Mouse (Mus musculus) limb, embryonic 11.5 days (tissue): ENCODE measurements around the gene Zfp687. TPM values are rescaled to one million over a fixed set of nuclear protein-coding genes. Genes with fewer than 3 reads are reported as not detected.

ENCODE experiments used
- ATAC-seq: fragments of 200-750 bp; cut with Nextera tagmentation; 2 replicates; pipeline ENCODE4 v1.8.0; 2017; ENCODE audit warnings: low read depth; ENCODE audit not compliant: insufficient number of reproducible peaks, low FRiP score, low TSS enrichment
- DNase-seq: peaks from one replicate; pipeline ENCODE4 v3.0.0-alpha.2; 2015; ENCODE audit warnings: low spot score
- H3K27ac ChIP-seq: fragments of 300-500 bp; sonication (generic); replicated peaks from 2 replicates; pipeline ENCODE4 v1.5.1; 2014; ENCODE audit warnings: low read depth, mild to moderate bottlenecking, low read length
- H3K27me3 ChIP-seq: fragments of 300-500 bp; sonication (generic); 2 replicates; pipeline ENCODE4 v1.6.1; 2014; ENCODE audit warnings: mild to moderate bottlenecking, low read length, mixed read lengths; ENCODE audit not compliant: control insufficient read depth, insufficient read depth
- H3K36me3 ChIP-seq: fragments of 300-500 bp; sonication (generic); 2 replicates; pipeline ENCODE4 v1.6.1; 2014; ENCODE audit warnings: mild to moderate bottlenecking, low read length, moderate library complexity, mixed read lengths; ENCODE audit not compliant: control insufficient read depth, insufficient read depth
- H3K4me1 ChIP-seq: fragments of 300-500 bp; sonication (generic); 2 replicates; pipeline ENCODE4 v1.6.1; 2014; ENCODE audit warnings: low read length, mixed read lengths; ENCODE audit not compliant: control insufficient read depth, insufficient read depth
- H3K4me2 ChIP-seq: fragments of 300-500 bp; sonication (generic); 2 replicates; pipeline ENCODE4 v1.6.1; 2014; ENCODE audit warnings: low read depth, mild to moderate bottlenecking, moderate library complexity; ENCODE audit not compliant: severe bottlenecking
- H3K4me3 ChIP-seq: fragments of 300-500 bp; sonication (generic); 2 replicates; pipeline ENCODE4 v1.5.1; 2014; ENCODE audit warnings: low read depth, low read length
- H3K9ac ChIP-seq: fragments of 300-500 bp; sonication (generic); 2 replicates; pipeline ENCODE4 v1.6.1; 2014; ENCODE audit warnings: mild to moderate bottlenecking, low read length
- H3K9me3 ChIP-seq: fragments of 300-500 bp; sonication (generic); 2 replicates; pipeline ENCODE4 v1.6.1; 2016; ENCODE audit warnings: low read length; ENCODE audit not compliant: control insufficient read depth
- WGBS: fragments of 180-500 bp; shearing (Covaris S2); extraction: QIAGEN DNeasy Blood & Tissue Kit; methylation state at CpG from one replicate; pipeline ENCODE4 v1.1.7; 2014; 5-methylcytosine and 5-hydroxymethylcytosine counted together
- polyA plus RNA-seq: library from polyadenylated mRNA; unstranded; fragments of >200 nt; fragmentation: Nextera tagmentation; extraction: Ambion mirVana; gene quantifications from 2 replicates; pipeline ENCODE4 v1.2.1, GENCODE M21; 2014

Gene Zfp687
- polyA plus RNA-seq, 1 experiment from 2014 or later: 28.5 TPM

DNA sequence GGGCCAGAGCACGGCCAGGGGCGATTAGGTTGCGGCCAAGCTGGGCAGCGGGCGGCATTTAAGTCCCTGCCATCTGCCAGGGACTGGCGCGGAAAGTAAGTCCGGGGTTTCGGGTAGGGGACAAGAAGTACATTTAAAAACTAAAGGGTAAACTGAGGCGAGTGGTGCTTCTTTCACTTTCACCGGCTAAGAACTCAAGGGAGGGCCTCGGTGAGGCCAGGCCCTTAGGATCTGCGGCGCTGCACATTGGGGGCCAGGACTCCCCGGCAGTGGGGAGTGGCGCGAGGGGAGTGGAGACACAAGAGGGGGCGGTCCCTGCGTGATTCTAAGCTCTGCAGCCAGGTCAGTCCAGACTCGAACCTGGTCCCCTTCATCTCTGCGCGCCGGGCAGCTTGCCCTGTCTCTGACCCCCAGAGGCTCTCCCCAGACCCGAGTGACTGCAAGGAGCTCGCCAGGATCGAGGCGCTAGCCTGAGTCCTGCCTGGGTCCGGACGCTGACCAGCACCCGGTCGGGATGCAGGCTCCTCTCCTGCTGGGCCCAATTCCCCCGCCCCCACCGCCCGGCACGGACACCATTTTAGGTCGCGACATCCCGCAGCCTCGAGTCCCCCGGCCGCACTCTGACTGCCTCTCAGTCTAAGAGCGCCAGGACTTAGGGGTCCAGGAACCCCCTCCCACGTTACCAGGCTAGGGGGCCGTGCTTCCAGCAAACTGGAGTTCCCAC is 658 bp downstream of the Zfp687 start:
- Histone ChIP-seq H3K4me3 (peak overlapping the region; percentile 89), H3K4me2 (peak overlapping the region; percentile 71), H3K4me1 (peaks cover 17% of the 10 kb centered on the region), H3K27ac (peak overlapping the region; percentile 82), H3K9me3 (no peaks in the 10 kb centered on the region), H3K27me3 (no peaks in the 10 kb centered on the region), H3K36me3 (peaks cover 24% of the 10 kb centered on the region), H3K9ac (peak overlapping the region; percentile 67)
- DNase-seq (no peak), ATAC-seq (peak; percentile 13; the same call in 1 of the 2 replicates)
- under 1% methylated on average over 44 of the region's 44 CpGs for WGBS

DNA sequence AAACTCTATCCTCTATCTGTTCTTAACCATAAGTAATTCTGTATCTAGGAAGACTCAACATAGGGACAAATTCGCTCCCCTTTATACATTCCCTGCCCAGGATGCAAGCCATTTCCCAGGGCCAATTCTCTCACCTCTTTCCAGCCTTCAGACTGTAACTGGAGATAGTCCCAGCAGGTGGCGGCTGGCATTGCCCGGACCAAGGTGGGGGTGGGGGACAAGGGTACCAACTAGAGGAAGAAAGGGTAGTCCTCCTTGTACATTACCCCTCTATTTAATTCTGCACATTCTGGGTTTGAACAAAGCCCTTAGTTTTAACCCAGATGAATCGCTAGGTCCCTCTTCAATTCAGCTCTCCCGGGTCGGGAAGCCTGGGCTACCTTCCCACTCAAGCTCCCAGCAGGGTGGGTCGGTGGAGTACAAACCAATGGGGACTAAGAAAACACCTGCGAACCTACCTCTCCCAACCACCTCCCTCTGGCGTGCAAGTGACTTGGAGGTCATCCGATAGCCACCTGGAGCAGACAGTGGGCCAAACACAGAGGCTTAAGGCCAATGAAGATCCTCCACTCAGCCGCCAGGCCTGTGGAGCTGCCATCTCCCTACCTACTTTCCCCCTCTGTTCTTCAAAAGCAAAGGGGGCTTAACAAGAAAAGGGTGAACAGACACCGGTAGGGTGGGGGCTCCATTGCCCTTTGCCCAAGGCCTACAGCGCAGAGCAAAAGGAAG is 1.4 kb downstream of the Zfp687 start:
- Histone ChIP-seq H3K36me3 (peaks cover 26% of the 10 kb centered on the region), H3K27me3 (no peaks in the 10 kb centered on the region), H3K4me1 (peaks cover 17% of the 10 kb centered on the region), H3K9me3 (no peaks in the 10 kb centered on the region), H3K4me3 (peak overlapping the region; percentile 89), H3K27ac (no peak overlapping the region), H3K9ac (peak overlapping the region; percentile 67), H3K4me2 (peak overlapping the region; percentile 71)
- ATAC-seq (no peak), DNase-seq (no peak)
- 14% methylated on average over 13 of the region's 13 CpGs for WGBS

DNA sequence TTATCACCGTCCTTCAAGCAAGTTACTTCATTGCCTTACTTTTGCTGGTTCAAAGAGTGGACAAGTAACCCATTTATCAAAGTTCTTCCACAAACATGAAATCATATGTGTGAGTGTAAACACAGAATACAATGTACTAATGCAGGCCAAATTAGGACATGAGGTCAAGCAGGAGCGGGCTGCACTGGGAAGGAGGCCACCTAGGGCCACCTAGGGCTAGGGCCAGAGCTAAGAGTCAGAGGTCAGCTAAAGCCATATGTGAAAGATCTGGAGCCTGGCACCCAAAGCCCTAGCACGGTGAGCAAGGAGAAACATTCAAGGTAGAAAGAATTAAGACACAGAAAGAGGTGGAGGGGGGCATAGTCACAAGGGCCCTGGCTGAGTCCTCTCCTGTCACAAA is 2.3 kb downstream of the Zfp687 start:
- no peak for ATAC-seq
- peak overlapping the region; percentile 71; the same call in 1 of the 2 replicates for H3K4me2 ChIP-seq
- no peaks in the 10 kb centered on the region for H3K27me3 ChIP-seq
- no peak for DNase-seq
- peaks cover 17% of the 10 kb centered on the region for H3K4me1 ChIP-seq
- no peaks in the 10 kb centered on the region for H3K9me3 ChIP-seq
- 76% methylated on average over 3 of the region's 3 CpGs for WGBS
- H3K9ac ChIP-seq: no peak overlapping the region
- H3K27ac ChIP-seq: no peak overlapping the region
- H3K4me3 ChIP-seq: no peak overlapping the region; the same call in 1 of the 2 replicates
- peaks cover 27% of the 10 kb centered on the region for H3K36me3 ChIP-seq

DNA sequence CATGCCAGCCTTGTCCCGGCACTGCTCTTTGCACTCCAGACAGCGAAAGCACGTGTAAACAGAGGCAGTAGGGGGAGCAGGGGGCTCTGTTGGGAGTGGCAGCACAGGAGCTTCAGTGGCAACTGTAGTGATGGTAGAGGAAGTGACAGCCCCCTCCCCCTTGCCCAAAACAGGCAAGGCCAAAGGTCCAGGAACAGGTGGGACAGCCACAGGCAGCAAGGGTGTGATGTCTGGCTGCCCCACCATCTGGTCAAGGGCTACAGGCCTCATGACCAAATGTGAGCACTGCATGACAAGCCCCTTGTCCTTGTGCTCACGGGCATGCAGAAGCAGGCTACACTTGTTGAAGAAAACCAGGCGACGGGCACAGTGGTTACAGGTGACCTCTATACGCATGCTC is 4.9 kb downstream of the Zfp687 start:
- H3K4me2 ChIP-seq: no peak overlapping the region
- H3K9me3 ChIP-seq: no peaks in the 10 kb centered on the region
- ATAC-seq (no peak), DNase-seq (no peak)
- peaks cover 13% of the 10 kb centered on the region for H3K4me1 ChIP-seq
- no peak overlapping the region for H3K9ac ChIP-seq
- no peak overlapping the region for H3K4me3 ChIP-seq
- H3K36me3 ChIP-seq: peaks cover 37% of the 10 kb centered on the region
- H3K27ac ChIP-seq: no peak overlapping the region
- 88% methylated on average over 7 of the region's 7 CpGs for WGBS
- H3K27me3 ChIP-seq: no peaks in the 10 kb centered on the region

DNA sequence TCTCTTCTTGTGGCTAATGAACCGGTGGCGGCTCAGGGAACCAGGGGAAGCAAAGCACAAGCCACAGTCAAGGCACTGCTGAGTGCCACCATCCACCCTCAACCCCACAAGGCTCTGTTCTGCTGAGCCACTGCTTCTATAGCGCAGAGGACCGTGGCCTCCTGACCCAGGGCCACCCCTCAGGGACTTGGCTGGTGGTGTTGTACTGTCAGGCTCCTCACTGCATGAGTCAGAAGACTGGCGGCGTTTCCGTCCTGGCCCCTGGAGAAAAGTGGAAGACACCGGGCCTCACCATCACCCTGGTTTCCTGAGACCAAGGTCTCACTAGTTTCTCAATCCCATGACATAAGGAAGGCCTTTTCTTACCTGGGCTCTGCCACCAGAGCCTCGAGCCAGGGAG is 7.5 kb downstream of the Zfp687 start:
- Histone ChIP-seq H3K4me2 (no peak overlapping the region), H3K36me3 (peaks cover 39% of the 10 kb centered on the region), H3K27ac (no peak overlapping the region), H3K27me3 (no peaks in the 10 kb centered on the region), H3K9ac (no peak overlapping the region), H3K4me3 (no peak overlapping the region), H3K9me3 (no peaks in the 10 kb centered on the region), H3K4me1 (no peaks in the 10 kb centered on the region)
- ATAC-seq (no peak), DNase-seq (no peak)
- WGBS: 91% methylated on average over 9 of the region's 9 CpGs

DNA sequence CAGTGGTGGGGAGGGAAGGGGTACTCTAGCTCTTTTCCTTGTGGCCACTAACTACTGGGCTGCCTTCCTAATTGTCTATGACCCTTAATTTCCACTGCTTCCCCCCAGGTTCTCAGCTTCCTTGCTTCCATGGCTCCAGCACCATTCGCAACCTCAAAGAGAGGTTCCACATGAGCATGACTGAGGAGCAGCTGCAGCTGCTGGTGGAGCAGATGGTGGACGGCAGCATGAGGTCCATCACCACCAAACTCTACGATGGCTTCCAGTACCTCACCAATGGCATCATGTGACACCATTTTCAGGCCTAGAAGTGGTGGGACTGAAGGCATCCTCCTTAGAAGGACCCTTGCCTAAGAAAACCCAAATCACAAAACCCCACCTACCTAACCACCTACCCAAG is 9.6 kb downstream of the Zfp687 start:
- ATAC-seq: no peak
- Histone ChIP-seq H3K4me2 (no peak overlapping the region), H3K27ac (no peak overlapping the region), H3K27me3 (no peaks in the 10 kb centered on the region), H3K36me3 (peaks cover 23% of the 10 kb centered on the region), H3K4me3 (no peak overlapping the region), H3K4me1 (no peaks in the 10 kb centered on the region), H3K9me3 (no peaks in the 10 kb centered on the region), H3K9ac (no peak overlapping the region)
- no peak for DNase-seq
- WGBS: 93% methylated on average over 3 of the region's 3 CpGs

DNA sequence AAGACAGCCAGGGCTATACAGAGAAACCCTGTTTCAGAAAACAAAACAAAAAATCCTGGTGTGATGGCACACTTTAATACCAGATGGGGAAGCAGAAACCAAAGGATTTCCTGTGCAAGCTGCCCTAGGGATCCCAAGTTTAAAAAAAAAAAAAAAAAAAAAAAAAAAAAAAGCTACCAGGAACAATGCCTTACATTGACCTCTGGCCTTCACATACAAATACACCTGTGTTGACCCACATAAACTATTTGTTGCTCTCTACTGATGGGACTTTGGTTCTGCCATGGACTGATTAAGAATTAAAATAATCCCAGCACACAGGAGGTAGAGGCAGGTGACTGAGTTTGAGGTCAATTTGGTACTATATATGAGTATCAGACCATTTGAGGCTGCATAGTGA is 12.0 kb downstream of the Zfp687 start:
- H3K27me3 ChIP-seq: no peaks in the 10 kb centered on the region
- no peaks in the 10 kb centered on the region for H3K9me3 ChIP-seq
- peaks cover 18% of the 10 kb centered on the region for H3K36me3 ChIP-seq
- no peak for ATAC-seq
- no peak overlapping the region for H3K4me3 ChIP-seq
- H3K4me2 ChIP-seq: no peak overlapping the region
- no peak overlapping the region for H3K27ac ChIP-seq
- H3K9ac ChIP-seq: no peak overlapping the region
- DNase-seq: no peak
- H3K4me1 ChIP-seq: no peaks in the 10 kb centered on the region

DNA sequence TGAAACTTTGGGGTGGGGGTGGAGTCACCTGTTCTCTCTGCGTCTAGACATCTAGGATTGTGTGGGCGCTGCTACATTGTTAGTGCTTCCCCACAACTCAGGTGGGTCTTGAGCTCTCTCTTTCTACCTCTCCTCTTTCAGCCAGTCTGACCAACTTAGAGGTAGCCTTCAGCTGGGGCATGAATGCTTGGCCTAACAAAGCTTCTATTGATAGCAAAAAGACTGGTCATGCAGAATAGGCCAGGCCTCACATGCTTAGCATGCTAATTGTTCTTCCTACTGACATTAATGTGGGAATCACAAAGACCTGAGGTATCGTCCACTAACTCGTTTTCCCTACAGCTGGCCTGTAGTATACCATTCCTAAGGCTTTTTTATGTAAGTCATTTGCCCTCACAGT is 12.7 kb downstream of the Zfp687 start:
- DNase-seq (no peak), ATAC-seq (no peak)
- no peak overlapping the region for H3K27ac ChIP-seq
- H3K4me2 ChIP-seq: no peak overlapping the region
- 84% methylated on average over 4 of the region's 4 CpGs for WGBS
- no peak overlapping the region for H3K9ac ChIP-seq
- H3K9me3 ChIP-seq: no peaks in the 10 kb centered on the region
- peaks cover 13% of the 10 kb centered on the region for H3K36me3 ChIP-seq
- H3K4me3 ChIP-seq: no peak overlapping the region
- no peaks in the 10 kb centered on the region for H3K4me1 ChIP-seq
- H3K27me3 ChIP-seq: no peaks in the 10 kb centered on the region
